Mouse (Mus musculus): ENCODE measurements around the gene Atoh8.

- TF ChIP-seq MAX (IDR thresholded peaks at IDR 0.05) (no peak), CTCF (IDR thresholded peaks at IDR 0.05; ENCODE audit: control insufficient read depth, insufficient read depth, insufficient read length) (no peak), MYOD1 (IDR thresholded peaks at IDR 0.05; ENCODE audit: control insufficient read depth, insufficient read length, low read depth) (no peak), FOSL1 (IDR thresholded peaks at IDR 0.05; ENCODE audit: insufficient read depth, low read length, poor library complexity, severe bottlenecking) (no peak), USF1 (IDR thresholded peaks at IDR 0.05; ENCODE audit: low read depth) (no peak)
These were observed 24.1 kb upstream of the Atoh8 start for GRCm38 (mm10) chr6:72259474-72259873.
